ENCODE assay signal across 8 mouse cellular contexts in the genomic region with DNA sequence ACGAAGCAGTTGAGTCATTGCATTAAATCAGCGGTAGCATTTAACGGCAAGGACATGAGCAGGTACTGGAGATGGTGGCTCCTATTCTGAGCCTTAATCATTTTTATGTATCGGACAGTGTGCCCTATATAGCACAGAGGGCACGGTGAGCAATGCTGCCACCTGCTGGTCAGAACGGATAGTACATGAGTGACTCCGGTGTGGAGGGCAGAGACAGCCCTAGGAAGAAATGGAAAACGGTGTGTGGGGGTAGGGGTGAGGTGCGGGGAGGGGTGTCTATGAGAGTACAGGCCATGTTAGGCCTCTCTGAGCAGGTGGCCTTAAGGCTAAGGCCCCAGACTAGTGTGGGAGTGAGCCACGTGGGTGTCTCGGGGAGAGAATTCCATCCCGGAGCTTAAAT. TPM values are rescaled to one million over a fixed set of nuclear protein-coding genes. Genes with fewer than 3 reads are reported as not detected.
DNase-seq lines count a peak whose midpoint lies in the region; ATAC-seq and TF ChIP-seq lines count a peak whose summit lies in the region.

No protein-coding gene starts in this region.

- no peaks in the 10 kb centered on the region for H3K79me2 ChIP-seq in liver, adult 2 months (ENCODE audit: control insufficient read depth, insufficient read depth, low read length)

- H3K9ac ChIP-seq in liver, adult 2 months (ENCODE audit: low read depth, low read length): no peak overlapping the region
- H3K9ac ChIP-seq in midbrain, postnatal 0 days (replicated peaks; ENCODE audit: low read length, poor library complexity, severe bottlenecking): 0 out of 2 replicates have a peak overlapping the region, but pooled peaks have one; percentile 2
- H3K9ac ChIP-seq in stomach, postnatal 0 days (ENCODE audit: low read length): no peak overlapping the region

- DNase-seq in right cerebral cortex, adult 18-20 months: peak; percentile 44
- no peak for DNase-seq in right cerebral cortex, postnatal 36 days (ENCODE audit: low spot score in 2 of 2)
- DNase-seq in cerebellum, adult 9-11 months: peak; percentile 49
- peak; percentile 71 for DNase-seq in forelimb bud, embryonic 11.5 days (ENCODE audit: low read depth, low spot score)
- peak; percentile 13 for DNase-seq in liver, adult 2 months (ENCODE audit: extremely low read depth, low read depth, low spot score)
- peak; percentile 64 for DNase-seq in midbrain, postnatal 0 days (ENCODE audit: low spot score)
- peak; percentile 69 for DNase-seq in stomach, postnatal 0 days (ENCODE audit: low spot score)

- H3K9me3 ChIP-seq in midbrain, postnatal 0 days (ENCODE audit: low read length): no peaks in the 10 kb centered on the region
- no peaks in the 10 kb centered on the region for H3K9me3 ChIP-seq in stomach, postnatal 0 days (ENCODE audit: control insufficient read depth, low read length)

- no peak for TF ChIP-seq POLR2A in liver, adult 2 months (IDR thresholded peaks at IDR 0.05; ENCODE audit: extremely low read depth, insufficient read depth, low read length)

- peaks cover 9% of the 10 kb centered on the region; the same call in 1 of the 2 replicates for H3K36me3 ChIP-seq in liver, adult 2 months (ENCODE audit: control insufficient read depth, insufficient read depth, low read length)
- H3K36me3 ChIP-seq in midbrain, postnatal 0 days (ENCODE audit: insufficient read depth, low read length): peaks cover 11% of the 10 kb centered on the region; the same call in 1 of the 2 replicates
- peaks cover 6% of the 10 kb centered on the region for H3K36me3 ChIP-seq in stomach, postnatal 0 days (ENCODE audit: control insufficient read depth, insufficient read depth, low read length)

- peak; percentile 76 for ATAC-seq in inflammation-experienced regulatory T-cells, adult 6 months
- peak; percentile 69 for ATAC-seq in midbrain, postnatal 0 days (ENCODE audit: low FRiP score)
- ATAC-seq in stomach, postnatal 0 days (ENCODE audit: low FRiP score, low TSS enrichment): peak; percentile 75; the same call in 1 of the 2 replicates

- no peaks in the 10 kb centered on the region for H3K27me3 ChIP-seq in liver, adult 2 months (ENCODE audit: control insufficient read depth, insufficient read depth, low read length)
- no peaks in the 10 kb centered on the region for H3K27me3 ChIP-seq in midbrain, postnatal 0 days (ENCODE audit: insufficient read depth, low read length)
- H3K27me3 ChIP-seq in stomach, postnatal 0 days (ENCODE audit: control insufficient read depth, insufficient read depth, low read length): no peaks in the 10 kb centered on the region

- H3K4me3 ChIP-seq in liver, adult 2 months (ENCODE audit: insufficient read depth, low read depth, low read length): no peak overlapping the region
- H3K4me3 ChIP-seq in midbrain, postnatal 0 days (ENCODE audit: low read depth, low read length): no peak overlapping the region
- H3K4me3 ChIP-seq in stomach, postnatal 0 days (ENCODE audit: low read depth, low read length): no peak overlapping the region

- WGBS in liver, adult 2 months: 29% methylated on average over 12 of the region's 12 CpGs
- 24% methylated on average over 12 of the region's 12 CpGs for WGBS in midbrain, postnatal 0 days
- 26% methylated on average over 12 of the region's 12 CpGs for WGBS in stomach, postnatal 0 days

- TF ChIP-seq EP300 in stomach, postnatal 0 days (optimal IDR thresholded peaks at IDR 0.05): no peak

- H3K4me2 ChIP-seq in midbrain, postnatal 0 days (ENCODE audit: low read depth, low read length, poor library complexity, severe bottlenecking): no peak overlapping the region
- H3K4me2 ChIP-seq in stomach, postnatal 0 days (replicated peaks; ENCODE audit: low read depth): no peak overlapping the region

- no peak overlapping the region for H3K27ac ChIP-seq in liver, adult 2 months (replicated peaks; ENCODE audit: insufficient read depth, low read depth, low read length)
- no peak overlapping the region for H3K27ac ChIP-seq in midbrain, postnatal 0 days (ENCODE audit: low read depth, low read length)
- H3K27ac ChIP-seq in stomach, postnatal 0 days (replicated peaks): no peak overlapping the region

- peak; percentile 92 for TF ChIP-seq CTCF in liver, adult 2 months (IDR thresholded peaks at IDR 0.05; ENCODE audit: low read depth, low read length)
- peak; percentile 96 for TF ChIP-seq CTCF in midbrain, postnatal 0 days (IDR thresholded peaks at IDR 0.05)
- peak; percentile 89 for TF ChIP-seq CTCF in stomach, postnatal 0 days (IDR thresholded peaks at IDR 0.05; ENCODE audit: low read depth)

- peaks cover 1% of the 10 kb centered on the region; the same call in 1 of the 2 replicates for H3K4me1 ChIP-seq in liver, adult 2 months (ENCODE audit: control insufficient read depth, insufficient read depth, low read length)
- no peaks in the 10 kb centered on the region for H3K4me1 ChIP-seq in midbrain, postnatal 0 days (ENCODE audit: insufficient read depth, low read length)
- no peaks in the 10 kb centered on the region for H3K4me1 ChIP-seq in stomach, postnatal 0 days (replicated peaks; ENCODE audit: control insufficient read depth, insufficient read depth)

RNA-seq across cellular contexts. Expression of a gene that starts 26.8 kb away (rescaled TPM):
- polyA plus RNA-seq in inflammation-experienced regulatory T-cells, adult 6 months (2017; shearing (Covaris generic)): 1 to 10 TPM; 1.1 to 2.3 (median 1.9) TPM
- total RNA-seq in liver, adult 2 months (2014; rRNA removed): 9.4 and 9.7 TPM in 2 replicates
- polyA plus RNA-seq in liver, adult 2 months (2012; rRNA removed): 12.2 and 13.0 TPM in 2 replicates
- total RNA-seq in midbrain, postnatal 0 days (2014; rRNA removed): 15.5 and 15.9 TPM in 2 replicates
- polyA plus RNA-seq in midbrain, postnatal 0 days (2015; fragmentation: Nextera tagmentation; extraction: Ambion mirVana): 11.9 and 12.0 TPM in 2 replicates
- 10.4 and 10.9 TPM in 2 replicates for polyA plus RNA-seq in stomach, postnatal 0 days (2015; fragmentation: Nextera tagmentation; extraction: Ambion mirVana)

RNA-seq across cellular contexts. Expression of a gene that starts 28.3 kb away (rescaled TPM):
- not detected for polyA plus RNA-seq in inflammation-experienced regulatory T-cells, adult 6 months (2017; shearing (Covaris generic))
- total RNA-seq in liver, adult 2 months (2014; rRNA removed): not detected in 2 replicates
- not detected in 2 replicates for polyA plus RNA-seq in liver, adult 2 months (2012; rRNA removed)
- total RNA-seq in midbrain, postnatal 0 days (2014; rRNA removed): 22.7 and 29.1 TPM in 2 replicates
- 5.2 and 6.1 TPM in 2 replicates for polyA plus RNA-seq in midbrain, postnatal 0 days (2015; fragmentation: Nextera tagmentation; extraction: Ambion mirVana)
- polyA plus RNA-seq in stomach, postnatal 0 days (2015; fragmentation: Nextera tagmentation; extraction: Ambion mirVana): 0.15 and 0.17 TPM in 2 replicates

RNA-seq across cellular contexts. Expression of a gene that starts 38.3 kb away (rescaled TPM):
- 100 to 1,000 TPM; 221 to 494 (median 253) TPM for polyA plus RNA-seq in inflammation-experienced regulatory T-cells, adult 6 months (2017; shearing (Covaris generic))
- 90.9 and 99.5 TPM in 2 replicates for total RNA-seq in liver, adult 2 months (2014; rRNA removed)
- polyA plus RNA-seq in liver, adult 2 months (2012; rRNA removed): 46.8 and 50.5 TPM in 2 replicates
- total RNA-seq in midbrain, postnatal 0 days (2014; rRNA removed): 183 and 191 TPM in 2 replicates
- 287 and 295 TPM in 2 replicates for polyA plus RNA-seq in midbrain, postnatal 0 days (2015; fragmentation: Nextera tagmentation; extraction: Ambion mirVana)
- polyA plus RNA-seq in stomach, postnatal 0 days (2015; fragmentation: Nextera tagmentation; extraction: Ambion mirVana): 226 and 257 TPM in 2 replicates

Comparison
In these comparisons a context has a peak if more than half of its experiments do, and no peak if none do; other contexts are left out.
1. DNase-seq: peak in right cerebral cortex, adult 18-20 months (single experiment), cerebellum, adult 9-11 months (single experiment), forelimb bud, embryonic 11.5 days (single experiment), liver, adult 2 months (single experiment), midbrain, postnatal 0 days (single experiment) and stomach, postnatal 0 days (single experiment); none in right cerebral cortex, postnatal 36 days (0 of 2).
2. Peak in every context shown above with its lines, with median percentiles within 50 percentile points of each other: ATAC-seq and CTCF ChIP-seq.